In genomic region chr9:104172342-104172741, GRCm38 (mm10) we compare ENCODE assay signal across 22 mouse cellular contexts. TPM values are rescaled to one million over a fixed set of nuclear protein-coding genes. Genes with fewer than 3 reads are reported as not detected.
DNase-seq lines count a peak whose midpoint lies in the region; ATAC-seq and TF ChIP-seq lines count a peak whose summit lies in the region.
"Had no signal": no experiment of that assay in that cellular context is flagged by ENCODE, and none has a peak within 500 bp of the region (broad histone marks: within the 10 kb centered on the region; RNA-seq: fewer than 3 reads in every experiment).

No protein-coding gene starts in this region.

- peak; percentile 16 for DNase-seq in heart, adult 11 months
- no peak for DNase-seq in heart, adult 8-10 months (ENCODE audit: low spot score)
- DNase-seq in liver, adult 2 months (ENCODE audit: extremely low read depth, low read depth, low spot score): peak; percentile 42
- no peak for DNase-seq in liver, embryonic 11.5 days (ENCODE audit: low spot score)
- DNase-seq in kidney, postnatal 36 days: peak; percentile 29 to 74
- no peak for DNase-seq in thymus, adult 18-20 months
- DNase-seq in adrenal gland, postnatal 10 days: no peak
- DNase-seq: adrenal gland, postnatal 14 days; B cell, adult 2 months; cerebellum, adult 11-12 months; cerebellum, adult 9-10 months; cerebellum, postnatal 25 days; gastrocnemius, postnatal 14 days; heart, postnatal 10 days; heart, postnatal 4 days had no signal

- TF ChIP-seq CTCF in liver, adult 2 months (IDR thresholded peaks at IDR 0.05; ENCODE audit: low read depth, low read length): no peak

- H3K4me3 ChIP-seq in liver, adult 2 months (ENCODE audit: insufficient read depth, low read depth, low read length): no peak overlapping the region
- no peak overlapping the region for H3K4me3 ChIP-seq in liver, embryonic 11.5 days (ENCODE audit: low read depth, low read length)
- H3K4me3 ChIP-seq in kidney, embryonic 16.5 days (ENCODE audit: low read length): no peak overlapping the region
- H3K4me3 ChIP-seq: embryonic facial prominence, embryonic 12.5 days; forebrain, embryonic 15.5 days; heart, embryonic 10.5 days; hindbrain, embryonic 12.5 days had no signal

- H3K4me2 ChIP-seq in liver, embryonic 11.5 days: no peak overlapping the region
- no peak overlapping the region for H3K4me2 ChIP-seq in kidney, embryonic 16.5 days (replicated peaks; ENCODE audit: low read depth, low read length)
- H3K4me2 ChIP-seq: embryonic facial prominence, embryonic 12.5 days; forebrain, embryonic 15.5 days; hindbrain, embryonic 12.5 days had no signal

- peak overlapping the region; percentile 74; the same call in 1 of the 2 replicates for H3K27ac ChIP-seq in liver, adult 2 months (replicated peaks; ENCODE audit: insufficient read depth, low read depth, low read length)
- H3K27ac ChIP-seq in liver, embryonic 11.5 days (ENCODE audit: low read depth, low read length): no peak overlapping the region
- peak overlapping the region; percentile 70 for H3K27ac ChIP-seq in kidney, embryonic 16.5 days (ENCODE audit: low read length)
- H3K27ac ChIP-seq: embryonic facial prominence, embryonic 12.5 days; forebrain, embryonic 15.5 days; heart, embryonic 10.5 days; hindbrain, embryonic 12.5 days had no signal

- no peaks in the 10 kb centered on the region for H3K9me3 ChIP-seq in liver, embryonic 11.5 days (ENCODE audit: control insufficient read depth, low read length)
- no peaks in the 10 kb centered on the region for H3K9me3 ChIP-seq in kidney, embryonic 16.5 days (ENCODE audit: low read length)
- H3K9me3 ChIP-seq: embryonic facial prominence, embryonic 12.5 days; forebrain, embryonic 15.5 days; G1E; heart, embryonic 10.5 days; hindbrain, embryonic 12.5 days had no signal

- H3K36me3 ChIP-seq in liver, adult 2 months (ENCODE audit: control insufficient read depth, insufficient read depth, low read length): peaks cover 33% of the 10 kb centered on the region
- H3K36me3 ChIP-seq in liver, embryonic 11.5 days (ENCODE audit: control insufficient read depth, insufficient read depth, low read length): peaks cover 15% of the 10 kb centered on the region
- H3K36me3 ChIP-seq in kidney, embryonic 16.5 days (ENCODE audit: insufficient read depth, low read length): peaks cover 53% of the 10 kb centered on the region

- WGBS in liver, adult 2 months: 56% methylated on average over 6 of the region's 6 CpGs
- 95% methylated on average over 6 of the region's 6 CpGs for WGBS in liver, embryonic 11.5 days
- 72% methylated on average over 6 of the region's 6 CpGs for WGBS in kidney, embryonic 16.5 days

- H3K4me1 ChIP-seq in liver, adult 2 months (ENCODE audit: control insufficient read depth, insufficient read depth, low read length): peaks cover 22% of the 10 kb centered on the region
- no peaks in the 10 kb centered on the region for H3K4me1 ChIP-seq in liver, embryonic 11.5 days (replicated peaks; ENCODE audit: control insufficient read depth, insufficient read depth, low read length)
- H3K4me1 ChIP-seq in kidney, embryonic 16.5 days (ENCODE audit: insufficient read depth, low read length): no peaks in the 10 kb centered on the region
- H3K4me1 ChIP-seq: embryonic facial prominence, embryonic 12.5 days; forebrain, embryonic 15.5 days; heart, embryonic 10.5 days; hindbrain, embryonic 12.5 days had no signal

- no peaks in the 10 kb centered on the region for H3K79me2 ChIP-seq in liver, adult 2 months (ENCODE audit: control insufficient read depth, insufficient read depth, low read length)

- H3K27me3 ChIP-seq in liver, adult 2 months (ENCODE audit: control insufficient read depth, insufficient read depth, low read length): no peaks in the 10 kb centered on the region
- H3K27me3 ChIP-seq in liver, embryonic 11.5 days (replicated peaks; ENCODE audit: control insufficient read depth, insufficient read depth, low read length): no peaks in the 10 kb centered on the region
- H3K27me3 ChIP-seq in kidney, embryonic 16.5 days (ENCODE audit: insufficient read depth, low read length): no peaks in the 10 kb centered on the region
- H3K27me3 ChIP-seq: embryonic facial prominence, embryonic 12.5 days; forebrain, embryonic 15.5 days; hindbrain, embryonic 12.5 days had no signal

- no peak for ATAC-seq in liver, embryonic 11.5 days (replicated peaks; ENCODE audit: low FRiP score)
- peak; percentile 59 for ATAC-seq in kidney, embryonic 16.5 days (ENCODE audit: low FRiP score, low TSS enrichment)
- ATAC-seq: CD4-positive, CD25-positive, alpha-beta regulatory T cell, adult 4 months; forebrain, embryonic 15.5 days had no signal

- no peak for TF ChIP-seq POLR2A in liver, adult 2 months (IDR thresholded peaks at IDR 0.05; ENCODE audit: extremely low read depth, insufficient read depth, low read length)

- H3K9ac ChIP-seq in liver, adult 2 months (ENCODE audit: low read depth, low read length): no peak overlapping the region
- no peak overlapping the region for H3K9ac ChIP-seq in liver, embryonic 11.5 days (ENCODE audit: low read depth, low read length)
- no peak overlapping the region for H3K9ac ChIP-seq in kidney, embryonic 16.5 days (replicated peaks; ENCODE audit: low read length)
- H3K9ac ChIP-seq: embryonic facial prominence, embryonic 12.5 days; forebrain, embryonic 15.5 days; hindbrain, embryonic 12.5 days had no signal

RNA-seq across cellular contexts. Expression of gene Ackr4, which starts 45.6 kb away (rescaled TPM):
- 1 to 10 TPM; 1.6 to 3.1 (median 1.8) TPM for total RNA-seq in heart, adult 8-10 months (2022)
- 1.7 and 2.4 TPM in 2 replicates for total RNA-seq in liver, adult 2 months (2014; rRNA removed)
- 0.50 and 0.54 TPM in 2 replicates for polyA plus RNA-seq in liver, adult 2 months (2012; rRNA removed)
- polyA plus RNA-seq in liver, embryonic 11.5 days (2014; fragmentation: Nextera tagmentation; extraction: Ambion mirVana): 0.80 and 0.94 TPM in 2 replicates
- 1.9 and 2.0 TPM in 2 replicates for polyA plus RNA-seq in kidney, embryonic 16.5 days (2015; fragmentation: Nextera tagmentation; extraction: Ambion mirVana)
- total RNA-seq in adrenal gland, postnatal 10 days (2021): 1 to 10 TPM; 1.6 to 2.0 TPM
- polyA plus RNA-seq: G1E had no signal

Comparison
In these comparisons a context has a peak if more than half of its experiments do, and no peak if none do; other contexts are left out.
1. DNase-seq: peak in heart, adult 11 months (single experiment), liver, adult 2 months (single experiment) and kidney, postnatal 36 days (2 of 2); none in heart, adult 8-10 months (single experiment), liver, embryonic 11.5 days (single experiment), thymus, adult 18-20 months (0 of 2) and adrenal gland, postnatal 10 days (single experiment).